Mouse (Mus musculus): ENCODE data around the gene Txndc8. TPM values are rescaled to one million over a fixed set of nuclear protein-coding genes. Genes with fewer than 3 reads are reported as not detected.

Gene Txndc8
- polyA plus RNA-seq, 1 experiment: not detected

DNA sequence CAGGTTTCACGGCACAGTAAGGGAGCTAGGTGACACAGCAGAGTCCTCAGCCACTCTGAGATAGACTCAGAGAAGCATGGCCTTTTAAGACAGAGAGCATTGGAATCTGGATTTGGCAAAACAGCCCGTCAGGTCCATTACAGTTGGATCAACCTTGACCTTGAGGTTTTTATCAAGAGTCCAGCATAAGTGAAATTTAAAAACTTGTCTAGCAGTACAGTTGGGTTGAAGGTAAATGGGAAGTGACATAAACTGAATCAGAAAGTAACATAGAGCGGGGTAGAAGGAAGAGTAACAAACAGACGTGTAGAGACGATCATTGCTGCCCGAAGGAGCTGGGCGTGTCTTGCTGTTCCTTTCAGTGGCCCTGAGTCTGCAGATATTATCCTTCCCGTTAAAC lies 49.9 kb downstream of the Txndc8 start:
- Histone ChIP-seq H3K4me1 (ENCODE audit: control insufficient read depth, insufficient read depth, low read length) (peaks cover 8% of the 10 kb centered on the region), H3K4me3 (ENCODE audit: insufficient read depth, low read depth, low read length) (no peak overlapping the region), H3K27ac (ENCODE audit: insufficient read depth, low read depth, low read length) (no peak overlapping the region)
- WGBS: 93% methylated on average over 8 of the region's 8 CpGs
- TF ChIP-seq POLR2A (IDR thresholded peaks at IDR 0.05; ENCODE audit: insufficient read depth, low read depth, low read length): no peak
- no peak for TF ChIP-seq CTCF (IDR thresholded peaks at IDR 0.05; ENCODE audit: insufficient read depth, low read depth, low read length)

DNA sequence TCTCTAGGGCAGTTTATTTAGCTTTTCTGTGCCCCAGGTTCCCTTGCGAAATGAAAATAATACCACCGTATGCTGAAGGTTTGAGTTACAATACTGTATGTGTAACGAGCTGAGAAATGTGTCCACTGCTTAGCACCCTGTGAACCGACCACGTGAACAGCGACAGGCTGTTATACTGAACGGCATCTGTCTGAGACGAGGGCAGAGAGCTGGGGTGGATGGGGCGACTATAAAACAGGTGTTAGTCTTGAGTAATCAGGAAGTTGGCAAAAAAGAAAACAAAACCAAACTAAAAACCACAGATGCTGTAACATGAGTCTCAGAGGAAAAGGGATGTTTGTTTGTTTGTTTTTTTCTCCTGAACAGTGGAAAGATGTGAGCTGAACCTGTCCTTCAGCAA lies 50.8 kb downstream of the Txndc8 start:
- no peak overlapping the region for H3K27ac ChIP-seq (ENCODE audit: insufficient read depth, low read depth, low read length)
- peaks cover 12% of the 10 kb centered on the region for H3K4me1 ChIP-seq (ENCODE audit: control insufficient read depth, insufficient read depth, low read length)
- TF ChIP-seq CTCF (IDR thresholded peaks at IDR 0.05; ENCODE audit: insufficient read depth, low read depth, low read length) (no peak), POLR2A (IDR thresholded peaks at IDR 0.05; ENCODE audit: insufficient read depth, low read depth, low read length) (no peak)
- 84% methylated on average over 9 of the region's 9 CpGs for WGBS
- no peak overlapping the region for H3K4me3 ChIP-seq (ENCODE audit: insufficient read depth, low read depth, low read length)

DNA sequence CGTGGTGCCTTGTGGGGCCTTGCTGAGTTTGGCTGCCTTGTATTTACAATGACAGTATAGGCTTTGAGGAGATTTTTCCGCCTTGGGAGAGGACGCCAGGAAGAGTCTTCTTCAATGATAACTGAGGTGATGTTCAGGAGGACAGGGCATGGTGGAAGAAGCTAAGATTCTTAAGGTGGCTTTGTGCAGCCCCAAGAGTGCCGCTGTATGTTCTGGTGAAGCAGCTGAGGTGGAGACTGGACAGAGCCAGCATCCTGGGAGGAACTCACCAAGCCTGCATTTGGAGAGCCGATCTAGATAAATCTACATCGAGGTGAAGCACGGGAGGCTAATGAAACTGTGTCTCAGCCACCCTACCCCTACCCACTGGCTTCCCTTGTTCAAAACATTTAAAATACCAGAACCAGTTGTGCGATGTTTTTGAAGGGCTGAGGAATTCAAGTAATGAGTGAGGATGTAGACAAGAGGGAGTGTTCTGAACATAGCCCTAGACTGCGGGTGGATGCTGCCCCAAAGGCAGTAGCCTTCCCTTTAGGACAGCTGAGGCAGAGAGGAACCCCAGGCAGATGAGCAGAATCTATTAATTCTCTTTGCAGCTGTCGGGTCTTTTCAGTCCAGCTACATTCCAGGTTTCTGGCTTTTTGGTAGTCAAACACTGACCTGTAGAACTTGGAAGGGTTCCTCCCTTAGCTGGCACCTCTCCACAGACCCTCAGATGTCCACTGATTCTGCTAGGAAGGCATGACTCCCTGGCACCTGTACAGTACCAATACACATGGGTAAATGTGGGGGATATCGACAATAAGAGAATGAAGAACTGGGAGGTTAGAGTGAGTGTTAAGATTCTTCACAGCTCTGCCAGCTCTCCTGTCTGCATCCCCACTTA lies 51.5 kb downstream of the Txndc8 start:
- H3K4me3 ChIP-seq (ENCODE audit: insufficient read depth, low read depth, low read length): no peak overlapping the region
- peaks cover 12% of the 10 kb centered on the region for H3K4me1 ChIP-seq (ENCODE audit: control insufficient read depth, insufficient read depth, low read length)
- TF ChIP-seq CTCF (IDR thresholded peaks at IDR 0.05; ENCODE audit: insufficient read depth, low read depth, low read length): no peak
- TF ChIP-seq POLR2A (IDR thresholded peaks at IDR 0.05; ENCODE audit: insufficient read depth, low read depth, low read length): no peak
- 48% methylated on average over 11 of the region's 11 CpGs for WGBS
- peak overlapping the region; percentile 83; the same call in 1 of the 2 replicates for H3K27ac ChIP-seq (ENCODE audit: insufficient read depth, low read depth, low read length)

DNA sequence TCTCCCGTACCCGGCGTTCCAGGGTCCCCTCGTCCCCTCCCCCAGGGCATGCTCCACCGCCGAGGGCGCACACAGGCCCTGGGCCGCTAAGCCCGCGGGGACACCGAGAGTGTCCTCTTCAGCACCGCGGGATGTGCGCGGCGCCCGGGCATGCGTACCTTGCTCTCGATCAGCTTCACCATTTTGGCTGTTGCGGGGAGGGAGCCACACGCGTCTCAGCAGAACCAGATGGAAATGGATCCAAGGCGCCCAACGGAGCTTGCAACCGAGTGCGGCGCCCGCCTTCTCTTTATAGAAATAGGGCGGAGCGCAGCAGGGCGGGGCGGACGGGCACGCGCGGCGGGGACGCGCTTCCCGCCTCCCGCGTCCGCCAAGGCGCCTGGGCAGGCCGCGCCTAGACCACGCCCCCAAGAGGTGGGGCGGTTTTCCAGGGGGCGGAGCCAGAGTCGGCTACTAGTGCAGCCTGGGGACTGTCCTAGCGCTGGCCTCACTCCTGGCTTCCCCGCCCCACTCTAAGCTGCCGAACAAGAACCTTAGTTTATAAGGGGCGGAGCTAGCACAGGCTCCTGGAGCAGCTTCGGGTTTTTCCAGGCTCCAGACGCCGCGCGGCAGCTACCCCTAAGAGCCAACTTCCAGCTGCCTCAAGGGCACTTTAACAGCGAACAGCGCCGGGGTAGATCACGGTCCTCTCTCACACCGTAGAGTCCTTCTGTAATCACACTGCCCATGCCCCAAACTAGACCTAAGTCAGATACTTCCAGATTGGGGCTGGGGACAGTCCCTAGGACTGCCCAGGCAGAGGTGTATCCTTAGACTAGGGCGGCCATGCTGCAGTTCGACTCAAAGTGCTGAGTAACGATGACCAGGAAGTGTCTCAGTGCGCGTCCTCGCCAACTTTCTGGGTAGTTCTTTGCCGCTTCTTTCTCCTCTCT lies 52.6 kb downstream of the Txndc8 start, which contains the start of gene Txn1:
Gene Txn1 (minus strand): TSS at position 383 of the 932 bp plus-strand sequence.
- WGBS: under 1% methylated on average over 71 of the region's 71 CpGs
- peak within 1 kb of the TSS; percentile 63 for H3K4me3 ChIP-seq (ENCODE audit: insufficient read depth, low read depth, low read length)
- TF ChIP-seq CTCF (IDR thresholded peaks at IDR 0.05; ENCODE audit: insufficient read depth, low read depth, low read length): no peak
- peak; percentile 73 for TF ChIP-seq POLR2A (IDR thresholded peaks at IDR 0.05; ENCODE audit: insufficient read depth, low read depth, low read length)
- peak within 1 kb of the TSS; percentile 83 for H3K27ac ChIP-seq (ENCODE audit: insufficient read depth, low read depth, low read length)
- peaks cover 12% of the 10 kb centered on the region for H3K4me1 ChIP-seq (ENCODE audit: control insufficient read depth, insufficient read depth, low read length)

DNA sequence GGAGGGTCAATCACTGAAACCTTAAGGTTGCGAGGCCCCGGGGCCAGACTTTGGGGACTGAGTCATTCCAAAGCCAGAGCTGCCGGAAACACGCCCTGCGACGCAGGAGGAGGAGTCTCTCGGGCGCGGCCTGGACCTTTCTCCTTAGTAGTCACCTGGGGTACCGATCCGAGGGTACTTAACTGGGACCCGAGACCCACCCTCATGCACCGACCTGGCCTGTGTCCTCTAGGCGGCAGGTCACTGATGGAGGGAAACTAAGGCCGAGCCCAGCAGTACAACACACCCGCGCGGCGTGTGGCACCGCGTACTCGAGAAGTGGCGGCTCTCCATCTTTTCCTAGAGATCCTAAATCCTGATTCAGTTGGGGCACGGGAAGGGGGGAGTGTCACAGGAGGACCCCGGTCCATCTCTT lies 53.4 kb downstream of the Txndc8 start:
- Histone ChIP-seq H3K4me1 (ENCODE audit: control insufficient read depth, insufficient read depth, low read length) (peaks cover 12% of the 10 kb centered on the region), H3K27ac (ENCODE audit: insufficient read depth, low read depth, low read length) (peak overlapping the region; percentile 26; the same call in 1 of the 2 replicates), H3K4me3 (ENCODE audit: insufficient read depth, low read depth, low read length) (peak overlapping the region; percentile 63)
- TF ChIP-seq CTCF (IDR thresholded peaks at IDR 0.05; ENCODE audit: insufficient read depth, low read depth, low read length): no peak
- no peak; the same call in 1 of the 2 replicates for TF ChIP-seq POLR2A (IDR thresholded peaks at IDR 0.05; ENCODE audit: insufficient read depth, low read depth, low read length)
- under 1% methylated on average over 25 of the region's 25 CpGs for WGBS

DNA sequence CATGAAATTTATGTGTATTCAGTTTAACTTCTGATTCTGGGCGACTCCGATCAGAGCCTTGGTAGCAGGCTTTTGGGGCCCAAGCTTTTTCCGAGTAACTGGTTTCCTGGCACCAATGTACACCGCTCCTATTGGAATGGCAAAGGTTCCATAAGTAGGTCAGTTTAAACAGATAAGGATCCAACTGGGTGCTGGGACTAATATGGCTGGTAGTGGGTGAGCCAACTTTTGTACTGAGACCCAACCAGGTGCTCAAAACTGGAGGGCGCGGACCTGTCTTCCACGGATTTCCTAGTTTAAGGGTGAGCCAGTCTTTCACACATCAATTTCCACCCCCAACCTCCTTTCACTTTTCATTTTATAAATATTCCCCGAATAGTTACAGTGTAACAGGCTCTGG lies 53.9 kb downstream of the Txndc8 start:
- 68% methylated on average over 8 of the region's 8 CpGs for WGBS
- TF ChIP-seq POLR2A (IDR thresholded peaks at IDR 0.05; ENCODE audit: insufficient read depth, low read depth, low read length): no peak
- TF ChIP-seq CTCF (IDR thresholded peaks at IDR 0.05; ENCODE audit: insufficient read depth, low read depth, low read length): no peak
- no peak overlapping the region for H3K27ac ChIP-seq (ENCODE audit: insufficient read depth, low read depth, low read length)

DNA sequence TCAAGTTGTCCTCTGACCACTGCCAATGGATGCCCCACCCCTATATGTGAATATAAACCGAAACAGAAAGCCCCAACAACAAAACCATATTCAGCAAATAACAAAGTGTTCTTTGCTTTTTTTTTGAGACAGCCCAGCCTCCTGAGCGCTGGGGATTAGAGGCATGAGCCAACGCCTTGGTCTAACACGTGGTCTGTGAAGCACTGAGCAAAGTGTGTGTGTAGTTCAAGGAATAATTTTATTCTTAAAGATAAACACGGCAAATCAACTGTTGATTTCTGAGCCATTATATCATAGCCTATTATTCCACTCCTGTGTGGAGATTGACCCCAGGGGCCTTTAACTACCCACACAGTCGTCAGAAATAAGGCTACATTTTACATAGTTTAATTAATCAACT lies 54.3 kb downstream of the Txndc8 start:
- peaks cover 12% of the 10 kb centered on the region for H3K4me1 ChIP-seq (ENCODE audit: control insufficient read depth, insufficient read depth, low read length)
- 48% methylated on average over 6 of the region's 6 CpGs for WGBS
- H3K4me3 ChIP-seq (ENCODE audit: insufficient read depth, low read depth, low read length): no peak overlapping the region
- no peak overlapping the region for H3K27ac ChIP-seq (ENCODE audit: insufficient read depth, low read depth, low read length)
- no peak for TF ChIP-seq CTCF (IDR thresholded peaks at IDR 0.05; ENCODE audit: insufficient read depth, low read depth, low read length)
- no peak for TF ChIP-seq POLR2A (IDR thresholded peaks at IDR 0.05; ENCODE audit: insufficient read depth, low read depth, low read length)

More for the DNA sequence above, 53.9 kb downstream of the Txndc8 start:
- Histone ChIP-seq H3K4me3 (ENCODE audit: insufficient read depth, low read depth, low read length) (no peak overlapping the region), H3K4me1 (ENCODE audit: control insufficient read depth, insufficient read depth, low read length) (peaks cover 12% of the 10 kb centered on the region)

DNA sequence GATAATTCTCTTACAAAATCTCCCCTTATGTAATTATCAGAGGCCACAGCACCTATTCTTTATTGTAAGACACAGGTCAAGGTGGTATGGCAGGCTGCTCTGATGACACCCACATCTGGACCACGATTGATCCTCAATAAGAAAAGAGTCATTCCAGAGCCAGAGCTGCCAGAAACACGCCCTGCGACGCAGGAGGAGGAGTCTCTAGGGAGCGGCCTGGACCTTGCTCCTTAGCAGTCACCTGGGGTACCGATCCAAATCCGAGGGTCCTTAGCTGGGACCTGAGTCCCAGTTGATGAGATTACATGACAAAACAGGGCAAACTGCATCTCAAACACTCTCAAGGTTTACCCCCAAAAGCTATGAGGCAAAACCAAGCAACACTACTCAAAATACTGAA lies 55.1 kb downstream of the Txndc8 start:
- Histone ChIP-seq H3K4me3 (ENCODE audit: insufficient read depth, low read depth, low read length) (no peak overlapping the region), H3K4me1 (ENCODE audit: control insufficient read depth, insufficient read depth, low read length) (peaks cover 12% of the 10 kb centered on the region), H3K27ac (ENCODE audit: insufficient read depth, low read depth, low read length) (no peak overlapping the region)
- WGBS: 92% methylated on average over 7 of the region's 7 CpGs
- TF ChIP-seq POLR2A (IDR thresholded peaks at IDR 0.05; ENCODE audit: insufficient read depth, low read depth, low read length) (no peak), CTCF (IDR thresholded peaks at IDR 0.05; ENCODE audit: insufficient read depth, low read depth, low read length) (no peak)

All from olfactory bulb, adult 2 months (tissue).